Mouse (Mus musculus): Measurements from ENCODE around the gene Map3k12. TPM values are rescaled to one million over a fixed set of nuclear protein-coding genes. Genes with fewer than 3 reads are reported as not detected.

Gene Map3k12
- 0.93 TPM for polyA plus RNA-seq (2014; fragmentation: Illumina TruSeq; extraction: RNeasy Lipid Tissue Mini Kit (QIAGEN cat#74804); ENCODE audit: low replicate concordance)

GRCm38 (mm10) chr15:102516728-102517404 is at the start of gene Map3k12:
TSS of gene Map3k12 (minus strand) at chr15:102517064.

GRCm38 (mm10) chr15:102524892-102525485 is 8.1 kb upstream of the Map3k12 start, which contains the start of gene Npff:
TSS of gene Npff (minus strand) at chr15:102524942.

GRCm38 (mm10) chr15:102517976-102518858 is 1.4 kb upstream of the Map3k12 start, which contains the start of gene Tarbp2:
TSS of gene Tarbp2 (plus strand) at chr15:102518192.

GRCm38 (mm10) chr15:102503447-102503846 is 13.4 kb downstream of the Map3k12 start, which contains the start of gene Gm10337:
TSS of gene Gm10337 (plus strand) at chr15:102503722.

GRCm38 (mm10) chr15:102470183-102470604 is 46.7 kb downstream of the Map3k12 start, which contains the start of gene Pcbp2:
TSS of gene Pcbp2 (plus strand) at chr15:102470539.

GRCm38 (mm10) chr15:102458904-102459317 is 58.0 kb downstream of the Map3k12 start, which contains the start of gene Prr13:
TSS of gene Prr13 (plus strand) at chr15:102459028.

Other genes starting within 250 kb of the Map3k12 start
- not detected for gene Gm9918, start 246.5 kb downstream of the Map3k12 start, polyA plus RNA-seq (2014; fragmentation: Illumina TruSeq; extraction: RNeasy Lipid Tissue Mini Kit (QIAGEN cat#74804); ENCODE audit: low replicate concordance)
- 0.78 TPM for gene Mfsd5, start 237.6 kb downstream of the Map3k12 start, polyA plus RNA-seq (2014; fragmentation: Illumina TruSeq; extraction: RNeasy Lipid Tissue Mini Kit (QIAGEN cat#74804); ENCODE audit: low replicate concordance)
- 0.19 TPM for gene Espl1, start 220.8 kb downstream of the Map3k12 start, polyA plus RNA-seq (2014; fragmentation: Illumina TruSeq; extraction: RNeasy Lipid Tissue Mini Kit (QIAGEN cat#74804); ENCODE audit: low replicate concordance)
- 6.2 TPM for gene Pfdn5, start 190.9 kb downstream of the Map3k12 start, polyA plus RNA-seq (2014; fragmentation: Illumina TruSeq; extraction: RNeasy Lipid Tissue Mini Kit (QIAGEN cat#74804); ENCODE audit: low replicate concordance)
- 5.8 TPM for gene Myg1, start 185.4 kb downstream of the Map3k12 start, polyA plus RNA-seq (2014; fragmentation: Illumina TruSeq; extraction: RNeasy Lipid Tissue Mini Kit (QIAGEN cat#74804); ENCODE audit: low replicate concordance)
- 4.4 TPM for gene Aaas, start 166.3 kb downstream of the Map3k12 start, polyA plus RNA-seq (2014; fragmentation: Illumina TruSeq; extraction: RNeasy Lipid Tissue Mini Kit (QIAGEN cat#74804); ENCODE audit: low replicate concordance)
- not detected for gene Sp7, start 149.9 kb downstream of the Map3k12 start, polyA plus RNA-seq (2014; fragmentation: Illumina TruSeq; extraction: RNeasy Lipid Tissue Mini Kit (QIAGEN cat#74804); ENCODE audit: low replicate concordance)
- gene Sp1, start 110.9 kb downstream of the Map3k12 start, polyA plus RNA-seq (2014; fragmentation: Illumina TruSeq; extraction: RNeasy Lipid Tissue Mini Kit (QIAGEN cat#74804); ENCODE audit: low replicate concordance): 83.0 TPM
- not detected for gene Amhr2, start 71.7 kb downstream of the Map3k12 start, polyA plus RNA-seq (2014; fragmentation: Illumina TruSeq; extraction: RNeasy Lipid Tissue Mini Kit (QIAGEN cat#74804); ENCODE audit: low replicate concordance)
- gene Prr13, start 58.0 kb downstream of the Map3k12 start, polyA plus RNA-seq (2014; fragmentation: Illumina TruSeq; extraction: RNeasy Lipid Tissue Mini Kit (QIAGEN cat#74804); ENCODE audit: low replicate concordance): 223 TPM
- gene Pcbp2, start 46.5 kb downstream of the Map3k12 start, polyA plus RNA-seq (2014; fragmentation: Illumina TruSeq; extraction: RNeasy Lipid Tissue Mini Kit (QIAGEN cat#74804); ENCODE audit: low replicate concordance): 488 TPM
- gene Gm10337, start 13.3 kb downstream of the Map3k12 start, polyA plus RNA-seq (2014; fragmentation: Illumina TruSeq; extraction: RNeasy Lipid Tissue Mini Kit (QIAGEN cat#74804); ENCODE audit: low replicate concordance): not detected
- 1.7 TPM for gene Tarbp2, start 1.1 kb upstream of the Map3k12 start, polyA plus RNA-seq (2014; fragmentation: Illumina TruSeq; extraction: RNeasy Lipid Tissue Mini Kit (QIAGEN cat#74804); ENCODE audit: low replicate concordance)
- gene Npff, start 7.9 kb upstream of the Map3k12 start, polyA plus RNA-seq (2014; fragmentation: Illumina TruSeq; extraction: RNeasy Lipid Tissue Mini Kit (QIAGEN cat#74804); ENCODE audit: low replicate concordance): not detected
- gene Gm28047, start 108.0 kb upstream of the Map3k12 start, polyA plus RNA-seq (2014; fragmentation: Illumina TruSeq; extraction: RNeasy Lipid Tissue Mini Kit (QIAGEN cat#74804); ENCODE audit: low replicate concordance): not detected
- 22.5 TPM for gene Atf7, start 108.4 kb upstream of the Map3k12 start, polyA plus RNA-seq (2014; fragmentation: Illumina TruSeq; extraction: RNeasy Lipid Tissue Mini Kit (QIAGEN cat#74804); ENCODE audit: low replicate concordance)
- 21.1 TPM for gene Atp5g2, start 155.3 kb upstream of the Map3k12 start, polyA plus RNA-seq (2014; fragmentation: Illumina TruSeq; extraction: RNeasy Lipid Tissue Mini Kit (QIAGEN cat#74804); ENCODE audit: low replicate concordance)
- 28.1 TPM for gene Calcoco1, start 205.1 kb upstream of the Map3k12 start, polyA plus RNA-seq (2014; fragmentation: Illumina TruSeq; extraction: RNeasy Lipid Tissue Mini Kit (QIAGEN cat#74804); ENCODE audit: low replicate concordance)